Mouse (Mus musculus) limb, embryonic 12.5 days (tissue): ENCODE measurements around the gene Nt5c3. TPM values are rescaled to one million over a fixed set of nuclear protein-coding genes. Genes with fewer than 3 reads are reported as not detected.
"Not testable (repeated sequence)": the region's sequence is repeated elsewhere in the genome, so short reads cannot be mapped to it uniquely, and the experiment has no call there.

Experiments used
- ATAC-seq: fragments of 200-750 bp; cut with Nextera tagmentation; 2 replicates; pipeline ENCODE4 v1.8.0; 2017; ENCODE audit warnings: low read depth, moderate TSS enrichment; ENCODE audit not compliant: insufficient number of reproducible peaks, insufficient read depth, low FRiP score, low TSS enrichment
- H3K27ac ChIP-seq: fragments of 300-500 bp; sonication (generic); 2 replicates; pipeline ENCODE4 v1.5.1; 2016; ENCODE audit warnings: mild to moderate bottlenecking, moderate library complexity
- H3K27me3 ChIP-seq: fragments of 300-500 bp; sonication (generic); 2 replicates; pipeline ENCODE4 v1.6.1; 2016; ENCODE audit warnings: mild to moderate bottlenecking, moderate library complexity
- H3K36me3 ChIP-seq: fragments of 300-500 bp; sonication (generic); 2 replicates; pipeline ENCODE4 v1.6.1; 2016; ENCODE audit warnings: mild to moderate bottlenecking, moderate library complexity
- H3K4me1 ChIP-seq: fragments of 300-500 bp; sonication (generic); replicated peaks from 2 replicates; pipeline ENCODE4 v1.6.1; 2016
- H3K4me2 ChIP-seq: fragments of 300-500 bp; sonication (generic); 2 replicates; pipeline ENCODE4 v1.6.1; 2016; ENCODE audit warnings: mild to moderate bottlenecking, moderate library complexity
- H3K4me3 ChIP-seq: fragments of 300-500 bp; sonication (generic); replicated peaks from 2 replicates; pipeline ENCODE4 v1.5.1; 2016; ENCODE audit warnings: mild to moderate bottlenecking
- H3K9ac ChIP-seq: fragments of 300-500 bp; sonication (generic); replicated peaks from 2 replicates; pipeline ENCODE4 v1.6.1; 2016; ENCODE audit warnings: mild to moderate bottlenecking, moderate library complexity
- H3K9me3 ChIP-seq: fragments of 300-500 bp; sonication (generic); 2 replicates; pipeline ENCODE4 v1.6.1; 2016; ENCODE audit warnings: mild to moderate bottlenecking, moderate library complexity
- WGBS: fragments of 180-500 bp; shearing (Covaris S2); methylation state at CpG from one replicate; pipeline ENCODE4 v1.1.7; 2016; 5-methylcytosine and 5-hydroxymethylcytosine counted together
- polyA plus RNA-seq: library from polyadenylated mRNA; unstranded; fragments of >200 nt; fragmentation: Nextera tagmentation; extraction: Ambion mirVana; gene quantifications from 2 replicates; pipeline ENCODE4 v1.2.1, GENCODE M21; 2016

Nt5c3 gene
- polyA plus RNA-seq, 1 experiment from 2014 or later, result 68.3 TPM

DNA sequence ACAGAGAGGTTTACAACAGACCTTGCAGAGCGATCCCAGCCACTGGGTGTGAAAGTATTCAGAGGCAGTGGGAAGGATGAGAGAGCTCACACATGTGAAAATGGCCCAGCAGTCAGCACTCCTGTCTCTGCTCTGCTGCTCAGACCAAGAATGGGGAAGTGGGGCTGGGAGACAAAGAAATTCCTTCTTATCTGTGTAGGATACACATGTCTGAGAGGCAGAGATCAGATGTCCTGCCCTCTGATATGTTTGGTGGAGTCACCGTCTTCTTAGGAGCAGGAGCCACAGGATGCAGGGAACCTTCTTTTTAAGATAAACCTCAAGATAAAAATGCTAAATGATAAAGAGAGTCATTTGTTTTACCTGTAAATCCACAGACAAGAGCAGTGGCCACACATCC lies 53.7 kb downstream of the Nt5c3 start:
- no peak for ATAC-seq
- 77% methylated on average over 2 of the region's 2 CpGs for WGBS
- no peak overlapping the region for H3K4me2 ChIP-seq
- no peak overlapping the region for H3K27ac ChIP-seq
- no peaks in the 10 kb centered on the region for H3K27me3 ChIP-seq
- no peaks in the 10 kb centered on the region for H3K9me3 ChIP-seq
- no peaks in the 10 kb centered on the region for H3K4me1 ChIP-seq
- no peak overlapping the region for H3K4me3 ChIP-seq
- peaks cover 52% of the 10 kb centered on the region for H3K36me3 ChIP-seq
- no peak overlapping the region for H3K9ac ChIP-seq

DNA sequence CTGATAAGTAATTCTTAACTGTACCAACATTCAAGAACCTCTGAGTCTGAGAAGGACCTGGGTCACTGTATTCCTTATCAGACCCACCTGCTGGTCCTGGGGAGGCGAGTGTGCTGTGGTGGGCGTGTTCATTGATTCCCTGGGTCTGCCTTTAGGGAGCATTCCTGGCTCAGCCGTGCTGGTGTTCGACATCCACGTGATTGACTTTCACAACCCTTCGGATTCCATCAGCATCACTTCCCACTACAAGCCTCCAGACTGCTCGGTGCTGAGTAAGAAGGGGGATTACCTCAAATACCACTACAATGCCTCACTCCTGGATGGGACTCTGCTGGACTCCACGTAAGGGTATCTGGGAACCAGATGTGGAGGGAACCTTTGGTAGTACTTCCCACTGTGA lies 55.2 kb downstream of the Nt5c3 start:
- no peak for ATAC-seq
- no peak overlapping the region for H3K27ac ChIP-seq
- no peaks in the 10 kb centered on the region for H3K9me3 ChIP-seq
- no peak overlapping the region for H3K4me2 ChIP-seq
- no peak overlapping the region for H3K4me3 ChIP-seq
- WGBS, result 67% methylated on average over 8 of the region's 8 CpGs
- no peak overlapping the region for H3K9ac ChIP-seq
- H3K4me1 ChIP-seq, result no peaks in the 10 kb centered on the region
- H3K27me3 ChIP-seq, result no peaks in the 10 kb centered on the region
- peaks cover 49% of the 10 kb centered on the region for H3K36me3 ChIP-seq

DNA sequence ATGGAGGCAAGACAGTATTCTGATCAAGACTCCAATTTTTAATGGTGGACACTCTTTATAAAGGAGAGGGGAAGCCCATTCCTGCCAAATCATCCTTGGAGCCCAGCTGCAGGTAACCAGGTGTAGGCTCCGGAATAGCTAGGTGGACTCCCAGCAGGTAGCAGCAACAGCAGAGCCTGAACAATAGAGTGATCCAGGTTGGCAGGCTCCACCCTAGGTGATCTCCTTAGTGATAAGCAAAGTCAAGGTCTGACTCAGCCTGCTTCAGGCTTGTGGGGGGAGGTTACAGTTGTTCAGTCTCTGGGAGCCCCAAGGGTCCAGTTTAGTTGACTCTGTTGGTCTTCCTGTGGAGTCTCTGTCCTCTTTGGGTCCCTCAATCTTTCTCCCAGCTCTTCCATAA lies 56.8 kb downstream of the Nt5c3 start:
- not testable (repeated sequence) for H3K27ac ChIP-seq, H3K9me3 ChIP-seq, H3K27me3 ChIP-seq, ATAC-seq, H3K4me2 ChIP-seq, H3K4me3 ChIP-seq, H3K4me1 ChIP-seq, H3K9ac ChIP-seq
- H3K36me3 ChIP-seq, result peaks cover 56% of the 10 kb centered on the region
- WGBS, result 97% methylated on average over 1 of the region's 1 CpGs

GRCm38 (mm10) chr6:56860205-56860848 lies 63.4 kb downstream of the Nt5c3 start:
- Histone ChIP-seq H3K9me3 (no peaks in the 10 kb centered on the region), H3K4me2 (no peak overlapping the region), H3K27ac (no peak overlapping the region), H3K36me3 (peaks cover 50% of the 10 kb centered on the region), H3K4me1 (no peaks in the 10 kb centered on the region), H3K9ac (no peak overlapping the region), H3K4me3 (no peak overlapping the region), H3K27me3 (no peaks in the 10 kb centered on the region)
- 92% methylated on average over 8 of the region's 8 CpGs for WGBS
- ATAC-seq, result no peak

DNA sequence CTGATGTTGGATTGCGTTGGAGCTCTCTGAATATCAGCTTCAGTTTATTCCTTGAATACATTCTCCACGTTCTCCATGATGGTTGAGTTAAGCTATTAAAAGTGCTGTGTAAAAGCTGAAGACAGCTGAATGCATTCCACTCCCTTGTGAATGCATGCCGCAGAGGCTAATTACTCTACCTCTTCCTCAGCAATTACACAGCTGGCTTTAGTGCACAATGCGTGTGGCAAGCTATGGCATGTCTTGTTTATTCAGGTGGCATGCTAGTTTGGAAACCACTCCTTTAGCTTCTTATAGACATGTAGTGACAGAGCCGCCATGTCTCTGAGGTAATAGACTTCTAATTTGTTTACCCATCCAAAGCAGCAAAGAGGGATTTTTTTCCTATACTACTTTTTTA lies 67.0 kb downstream of the Nt5c3 start:
- Histone ChIP-seq H3K9ac (no peak overlapping the region), H3K4me3 (no peak overlapping the region), H3K27me3 (no peaks in the 10 kb centered on the region), H3K4me2 (no peak overlapping the region), H3K27ac (no peak overlapping the region), H3K9me3 (no peaks in the 10 kb centered on the region), H3K4me1 (no peaks in the 10 kb centered on the region), H3K36me3 (peaks cover 51% of the 10 kb centered on the region)
- 73% methylated on average over 5 of the region's 5 CpGs for WGBS
- no peak for ATAC-seq

- no peak for ATAC-seq
- 94% methylated on average over 8 of the region's 8 CpGs for WGBS
- Histone ChIP-seq H3K36me3 (peaks cover 56% of the 10 kb centered on the region), H3K9me3 (no peaks in the 10 kb centered on the region), H3K4me3 (no peak overlapping the region), H3K4me2 (no peak overlapping the region), H3K4me1 (no peaks in the 10 kb centered on the region), H3K27ac (no peak overlapping the region), H3K27me3 (no peaks in the 10 kb centered on the region), H3K9ac (no peak overlapping the region)
Observed at GRCm38 (mm10) chr6:56854803-56855202, 68.9 kb downstream of the Nt5c3 start.

GRCm38 (mm10) chr6:56850315-56850714 lies 73.4 kb downstream of the Nt5c3 start:
- Histone ChIP-seq H3K27ac (no peak overlapping the region), H3K4me2 (no peak overlapping the region), H3K27me3 (no peaks in the 10 kb centered on the region), H3K4me3 (no peak overlapping the region), H3K4me1 (no peaks in the 10 kb centered on the region), H3K36me3 (peaks cover 50% of the 10 kb centered on the region), H3K9ac (no peak overlapping the region), H3K9me3 (no peaks in the 10 kb centered on the region)
- WGBS, result 77% methylated on average over 7 of the region's 7 CpGs
- ATAC-seq, result no peak

DNA sequence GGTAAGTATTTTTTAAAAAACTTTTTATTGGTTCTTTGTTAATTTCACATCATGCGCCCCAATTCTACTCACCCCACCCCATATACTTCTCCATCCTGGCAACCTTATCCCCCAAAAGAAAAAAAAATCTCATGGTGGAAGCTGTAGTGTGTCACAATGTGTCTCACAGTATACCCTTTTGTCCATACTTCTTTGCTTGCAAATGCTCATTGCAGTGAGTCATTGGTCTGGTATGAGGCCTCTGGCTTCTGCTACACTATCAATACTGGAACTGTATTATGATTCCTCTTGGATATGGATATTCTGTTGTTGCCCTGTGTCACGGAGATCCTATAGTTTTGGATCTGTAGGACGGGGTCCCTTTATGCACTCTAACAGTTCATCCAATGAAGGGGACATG lies 74.8 kb downstream of the Nt5c3 start:
- peaks cover 47% of the 10 kb centered on the region for H3K36me3 ChIP-seq
- 88% methylated on average over 3 of the region's 3 CpGs for WGBS

DNA sequence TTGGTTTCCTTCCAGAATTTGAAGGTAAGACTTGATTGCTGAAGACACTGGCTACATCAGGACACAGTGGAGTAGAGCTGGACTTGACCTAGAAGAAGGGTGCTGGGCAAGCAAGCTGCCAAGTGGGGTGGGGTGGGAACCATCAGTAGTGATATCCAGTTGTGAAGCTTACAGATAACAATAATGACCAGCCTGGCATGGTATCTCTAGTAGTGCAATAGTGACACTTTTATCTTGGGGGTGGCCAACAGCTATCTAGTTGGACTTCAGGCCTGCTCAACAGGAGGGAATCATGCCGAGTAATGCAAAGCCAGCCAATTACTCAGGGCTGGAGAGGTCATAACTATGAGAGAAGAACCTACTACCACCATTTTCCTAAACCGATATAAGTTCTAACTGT lies 79.4 kb downstream of the Nt5c3 start:
- Histone ChIP-seq H3K9ac (no peak overlapping the region), H3K27ac (no peak overlapping the region), H3K9me3 (no peaks in the 10 kb centered on the region), H3K36me3 (peaks cover 12% of the 10 kb centered on the region), H3K4me3 (no peak overlapping the region), H3K4me2 (no peak overlapping the region), H3K4me1 (no peaks in the 10 kb centered on the region), H3K27me3 (no peaks in the 10 kb centered on the region)
- WGBS, result 89% methylated on average over 2 of the region's 2 CpGs
- ATAC-seq, result no peak

More for the DNA sequence above, 74.8 kb downstream of the Nt5c3 start:
- Histone ChIP-seq H3K4me1 (no peaks in the 10 kb centered on the region), H3K9ac (no peak overlapping the region), H3K4me2 (no peak overlapping the region), H3K27ac (no peak overlapping the region), H3K27me3 (no peaks in the 10 kb centered on the region), H3K9me3 (no peaks in the 10 kb centered on the region), H3K4me3 (no peak overlapping the region)
- ATAC-seq, result no peak

DNA sequence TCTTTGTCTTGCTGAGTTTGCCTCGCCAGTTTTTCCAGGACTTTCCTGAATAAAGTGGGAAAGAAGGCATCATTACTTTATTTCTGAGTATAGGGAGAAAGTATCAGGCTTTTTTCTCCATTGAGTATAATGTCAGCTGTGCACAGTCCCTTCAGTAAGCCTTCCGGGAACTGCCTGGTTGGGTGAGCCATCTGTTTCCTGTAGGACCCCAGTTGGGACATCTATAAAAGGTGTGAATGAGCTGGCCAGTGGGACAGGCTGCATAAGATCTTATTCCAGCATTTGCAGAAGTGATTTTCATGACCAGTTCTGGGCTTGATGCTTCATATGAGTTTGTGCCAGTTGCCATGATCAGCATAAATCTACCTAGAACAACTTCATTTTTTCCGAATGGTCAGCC lies 80.5 kb downstream of the Nt5c3 start:
- H3K27ac ChIP-seq, result no peak overlapping the region
- no peaks in the 10 kb centered on the region for H3K27me3 ChIP-seq
- no peaks in the 10 kb centered on the region for H3K4me1 ChIP-seq
- 64% methylated on average over 3 of the region's 3 CpGs for WGBS
- no peak overlapping the region for H3K4me2 ChIP-seq
- peaks cover 19% of the 10 kb centered on the region for H3K36me3 ChIP-seq
- ATAC-seq, result no peak
- H3K9ac ChIP-seq, result no peak overlapping the region
- H3K4me3 ChIP-seq, result no peak overlapping the region
- H3K9me3 ChIP-seq, result no peaks in the 10 kb centered on the region

DNA sequence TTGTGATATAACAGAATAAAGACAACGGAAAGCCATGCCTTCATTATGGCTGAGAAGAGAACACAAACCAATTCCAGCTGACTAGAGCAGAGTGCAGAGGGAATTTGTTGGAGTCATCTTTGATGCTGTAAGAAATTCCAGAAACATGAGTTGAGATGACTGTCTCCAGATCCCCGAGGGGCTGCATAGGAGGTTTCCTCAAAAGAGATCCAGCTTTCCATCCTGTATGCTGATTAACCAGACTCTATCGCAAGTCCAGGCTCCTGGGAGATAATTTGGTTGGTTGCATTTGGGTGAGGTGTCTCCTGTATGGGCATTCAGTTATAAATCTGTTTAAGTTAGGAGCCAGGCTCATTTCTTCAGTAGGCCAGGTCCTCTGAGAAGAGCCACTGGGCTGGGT lies 86.1 kb downstream of the Nt5c3 start:
- Histone ChIP-seq H3K4me1 (peaks cover 8% of the 10 kb centered on the region), H3K27ac (no peak overlapping the region), H3K36me3 (peaks cover 41% of the 10 kb centered on the region), H3K9ac (no peak overlapping the region), H3K9me3 (no peaks in the 10 kb centered on the region), H3K4me2 (no peak overlapping the region), H3K4me3 (no peak overlapping the region), H3K27me3 (no peaks in the 10 kb centered on the region)
- WGBS, result 87% methylated on average over 3 of the region's 3 CpGs
- no peak for ATAC-seq

DNA sequence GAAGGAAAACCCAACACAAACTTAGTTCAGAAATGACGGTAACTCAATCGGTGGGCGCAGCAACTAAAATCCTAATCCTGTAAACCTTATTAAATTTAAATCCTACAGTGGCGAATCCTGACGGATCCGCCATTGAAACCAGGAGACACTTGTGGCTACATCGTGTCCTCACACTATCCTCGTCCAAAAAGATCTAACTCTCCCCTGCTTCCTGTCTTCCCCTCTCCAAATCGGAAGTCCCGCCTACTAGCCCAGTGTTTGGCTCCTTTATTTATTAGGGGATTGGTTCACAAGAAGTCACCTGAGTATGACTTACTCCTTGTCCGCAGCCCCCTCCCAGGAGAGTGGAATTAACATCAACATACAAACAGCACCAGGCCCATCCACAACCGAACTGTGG lies 86.6 kb downstream of the Nt5c3 start:
- Histone ChIP-seq H3K27ac (no peak overlapping the region), H3K9ac (no peak overlapping the region), H3K36me3 (peaks cover 41% of the 10 kb centered on the region), H3K4me1 (peaks cover 8% of the 10 kb centered on the region), H3K4me2 (no peak overlapping the region), H3K4me3 (no peak overlapping the region), H3K9me3 (no peaks in the 10 kb centered on the region), H3K27me3 (no peaks in the 10 kb centered on the region)
- ATAC-seq, result no peak
- WGBS, result 95% methylated on average over 12 of the region's 12 CpGs
